Mouse (Mus musculus): ENCODE results near the gene Faim.

Faim gene

GRCm38 (mm10) chr9:98965084-98965483 lies 21.1 kb upstream of the Faim start:
- intact Hi-C loops (cut with DNase I), result no loop called here

GRCm38 (mm10) chr9:98973101-98973521 lies 13.1 kb upstream of the Faim start:
- intact Hi-C loops (cut with DNase I), result no loop called here

GRCm38 (mm10) chr9:98973561-98973960 lies 12.6 kb upstream of the Faim start:
- intact Hi-C loops (cut with DNase I), result no loop called here

- intact Hi-C loops (cut with DNase I), result no loop called here
These were observed 11.3 kb upstream of the Faim start for GRCm38 (mm10) chr9:98974898-98975297.

- intact Hi-C loops (cut with DNase I), result no loop called here
These were observed 10.1 kb upstream of the Faim start for GRCm38 (mm10) chr9:98976081-98976480.

- intact Hi-C loops (cut with DNase I), result no loop called here
These were observed 9.7 kb upstream of the Faim start for GRCm38 (mm10) chr9:98976520-98976919.

- intact Hi-C loops (cut with DNase I), result loop anchor here (10.0 kb wide), 2 partner anchors 265 to 395 kb away; partner anchors contain the start of gene Cep70
These were observed 6.4 kb upstream of the Faim start for GRCm38 (mm10) chr9:98979431-98980416.

GRCm38 (mm10) chr9:98986476-98987096 lies 413 bp downstream of the Faim start:
- intact Hi-C loops (cut with DNase I), result loop anchor here (10.0 kb wide), 2 partner anchors 258 to 388 kb away; partner anchors contain the start of gene Cep70

- intact Hi-C loops (cut with DNase I), result loop anchor here (10.0 kb wide), 2 partner anchors 258 to 388 kb away; partner anchors contain the start of gene Cep70
These were observed 958 bp downstream of the Faim start for GRCm38 (mm10) chr9:98987131-98987530.

GRCm38 (mm10) chr9:98994103-98994502 lies 7.9 kb downstream of the Faim start:
- intact Hi-C loops (cut with DNase I), result no loop called here

- intact Hi-C loops (cut with DNase I), result no loop called here
These were observed 13.7 kb downstream of the Faim start for GRCm38 (mm10) chr9:98999881-99000339.

- intact Hi-C loops (cut with DNase I), result no loop called here
These were observed 15.2 kb downstream of the Faim start for GRCm38 (mm10) chr9:99001326-99001725.

- intact Hi-C loops (cut with DNase I), result no loop called here
These were observed 23.1 kb downstream of the Faim start for GRCm38 (mm10) chr9:99009069-99009897.

- intact Hi-C loops (cut with DNase I), result no loop called here
These were observed 23.7 kb downstream of the Faim start for GRCm38 (mm10) chr9:99009898-99010199.

GRCm38 (mm10) chr9:99016301-99016700 lies 30.1 kb downstream of the Faim start:
- intact Hi-C loops (cut with DNase I), result no loop called here

GRCm38 (mm10) chr9:99016759-99017158 lies 30.6 kb downstream of the Faim start:
- intact Hi-C loops (cut with DNase I), result no loop called here

GRCm38 (mm10) chr9:99017679-99018078 lies 31.5 kb downstream of the Faim start:
- intact Hi-C loops (cut with DNase I), result no loop called here

- intact Hi-C loops (cut with DNase I), result no loop called here
These were observed 35.0 kb downstream of the Faim start for GRCm38 (mm10) chr9:99021166-99021565.

- intact Hi-C loops (cut with DNase I), result no loop called here
These were observed 35.6 kb downstream of the Faim start for GRCm38 (mm10) chr9:99021751-99022150.

GRCm38 (mm10) chr9:99032031-99032430 lies 45.9 kb downstream of the Faim start:
- intact Hi-C loops (cut with DNase I), result no loop called here

- intact Hi-C loops (cut with DNase I), result no loop called here
These were observed 47.9 kb downstream of the Faim start for GRCm38 (mm10) chr9:99034111-99034510.

All from adrenal gland (tissue).